Mouse (Mus musculus): Measurements from ENCODE around the gene Gprin3.

Gprin3 gene

DNA sequence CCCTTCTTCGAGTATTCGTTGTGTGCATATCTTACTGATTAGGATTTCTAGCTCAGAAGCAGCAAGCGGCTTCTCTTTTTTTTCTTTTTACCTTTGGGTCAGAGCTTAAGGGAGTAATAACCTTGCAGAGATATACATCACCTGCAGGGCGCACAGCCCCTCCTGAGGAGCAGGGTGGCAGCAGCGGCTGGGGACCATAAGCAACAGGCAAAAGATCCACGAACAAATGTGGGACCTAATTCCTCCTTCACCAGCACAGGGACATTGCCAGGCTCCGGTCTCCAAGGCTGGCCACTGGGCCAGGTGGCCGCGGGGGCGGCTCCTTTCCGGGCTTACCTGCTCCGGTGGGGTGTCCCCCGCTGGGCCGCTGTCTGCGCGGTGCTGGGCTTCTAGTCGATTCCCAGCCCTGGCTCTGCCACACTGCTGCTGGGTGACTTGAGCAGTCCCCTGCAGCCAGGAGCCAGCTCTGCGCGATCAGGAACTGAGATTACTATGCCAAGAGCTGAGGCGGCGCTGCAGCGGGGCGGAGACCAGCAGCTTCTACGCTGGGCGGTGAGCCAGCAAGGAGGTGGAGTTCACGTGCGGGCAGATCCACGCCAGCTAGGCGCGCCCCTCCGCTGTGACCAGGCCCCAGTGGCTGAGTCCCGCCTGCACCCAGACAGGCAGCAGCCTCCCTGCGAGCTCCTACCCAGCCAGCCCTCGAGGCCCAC, at the start of gene Gprin3:
Gene Gprin3 (minus strand): TSS at position 471 of the 710 bp plus-strand sequence.
- no peak for DNase-seq (ENCODE audit: low read depth)

DNA sequence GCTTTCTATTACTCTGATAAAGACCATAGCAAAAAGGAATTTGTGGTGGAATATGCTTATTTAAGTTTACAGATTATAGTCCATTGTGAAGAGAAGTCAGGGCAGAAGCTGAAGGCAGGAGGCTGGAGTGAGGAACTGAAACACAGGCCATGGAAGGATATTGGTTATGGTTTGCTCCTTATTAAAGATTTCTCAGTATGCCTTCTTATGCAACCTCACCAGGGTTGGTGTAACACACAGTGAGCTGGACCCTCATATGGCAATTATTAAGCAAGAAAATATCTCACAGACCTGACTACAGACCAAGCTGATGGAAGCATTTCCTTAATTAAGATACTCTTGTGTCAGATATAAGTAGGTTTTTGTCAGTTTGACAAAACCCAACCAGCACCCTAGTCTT, 32.8 kb upstream of the Gprin3 start:
- DNase-seq (ENCODE audit: low read depth) = no peak

DNA sequence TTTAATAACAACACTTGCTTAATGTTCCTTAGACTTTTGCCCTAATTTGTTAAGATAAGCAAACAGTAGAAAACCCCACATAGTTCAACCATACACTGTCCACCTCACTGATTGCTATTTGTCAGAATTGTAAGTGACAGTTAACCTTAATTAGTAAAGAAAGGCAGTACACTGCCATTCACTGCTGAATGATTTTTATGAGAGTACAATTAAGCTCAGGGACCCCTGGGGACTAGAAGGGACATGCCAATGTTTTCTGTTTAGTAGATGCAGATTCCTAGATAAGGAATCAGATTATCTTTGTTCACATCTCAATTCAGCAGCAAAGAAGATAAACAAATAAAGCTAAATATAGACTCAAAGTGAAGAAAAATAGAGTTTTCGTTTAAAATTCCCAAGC, 30.0 kb upstream of the Gprin3 start:
- no peak for DNase-seq (ENCODE audit: low read depth)

DNA sequence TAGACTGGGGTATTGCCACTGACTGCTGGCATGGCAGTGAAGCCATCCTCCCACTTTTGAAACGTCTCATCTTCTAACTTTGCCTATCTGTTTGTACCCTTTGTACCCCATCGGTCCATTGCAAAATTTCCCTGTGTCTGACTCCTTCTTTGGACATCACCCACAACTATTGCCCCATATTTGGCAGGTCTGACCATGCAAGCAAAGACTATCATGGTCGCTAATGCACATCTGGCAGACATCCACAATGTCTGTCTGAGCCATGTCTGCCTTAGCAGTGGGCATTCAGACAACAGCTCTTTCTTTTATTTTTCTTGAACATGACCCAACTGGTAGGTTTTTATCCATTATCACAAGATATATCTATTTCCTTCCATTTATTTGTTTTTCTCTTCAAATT, 25.3 kb upstream of the Gprin3 start:
- no peak for DNase-seq (ENCODE audit: low read depth)

DNA sequence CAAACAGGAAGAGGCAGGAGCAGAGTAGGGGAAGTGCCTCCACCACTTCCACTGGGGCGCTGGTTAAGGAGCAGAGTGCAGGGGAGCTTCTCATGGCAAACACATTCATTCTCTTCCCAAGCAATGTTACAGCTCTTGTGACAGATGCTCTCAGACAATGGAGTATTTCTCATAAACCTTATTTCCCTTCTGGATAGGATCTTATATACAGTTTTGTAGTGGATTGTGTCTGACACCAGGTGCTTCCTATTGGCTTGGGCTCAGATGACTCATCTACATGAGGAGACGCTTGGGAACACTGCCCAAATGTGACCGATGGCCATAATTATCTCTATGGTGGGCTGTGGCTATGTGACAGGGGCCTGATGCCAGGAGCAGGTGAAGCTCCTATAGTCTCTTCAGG, 19.0 kb upstream of the Gprin3 start:
- no peak for DNase-seq (ENCODE audit: low read depth)

DNA sequence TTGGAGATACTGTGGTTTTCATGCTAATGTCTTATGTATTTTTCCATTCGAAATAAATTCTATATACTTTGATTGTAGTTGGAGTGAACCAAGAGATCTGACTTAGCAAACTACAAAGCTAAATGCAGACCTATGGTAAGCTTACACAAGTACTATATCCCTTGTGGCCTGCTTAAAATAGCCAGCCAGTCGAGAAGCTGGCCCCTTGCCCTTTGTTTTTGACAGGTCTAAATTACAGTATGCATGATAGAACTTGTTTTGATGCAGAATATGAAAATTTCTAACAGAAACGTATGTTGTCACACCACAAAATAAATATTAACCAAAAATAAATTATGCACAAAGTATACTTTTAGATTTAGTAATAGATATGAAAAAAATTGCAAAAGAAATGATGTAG, 9.8 kb upstream of the Gprin3 start:
- DNase-seq (ENCODE audit: low read depth) = no peak

DNA sequence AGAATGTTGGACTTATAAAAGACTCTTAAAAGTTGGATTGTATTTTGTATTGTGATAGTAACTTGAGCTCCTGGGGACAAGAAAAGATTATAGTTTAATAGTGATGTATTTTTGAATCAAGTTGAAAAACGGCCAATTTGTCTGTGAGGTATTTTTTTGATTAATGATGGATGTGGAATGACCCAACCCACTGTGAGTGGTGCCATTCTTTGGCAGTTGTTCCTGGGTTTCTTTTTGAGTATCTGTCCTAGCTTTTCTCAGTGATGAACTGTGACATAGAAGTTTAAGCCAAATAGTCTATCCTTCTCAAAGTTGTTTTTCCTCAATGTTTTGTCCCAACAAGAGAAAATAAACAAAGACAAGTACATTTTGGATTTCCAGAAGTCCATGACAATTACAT, 7.0 kb upstream of the Gprin3 start:
- DNase-seq (ENCODE audit: low read depth) = no peak

DNA sequence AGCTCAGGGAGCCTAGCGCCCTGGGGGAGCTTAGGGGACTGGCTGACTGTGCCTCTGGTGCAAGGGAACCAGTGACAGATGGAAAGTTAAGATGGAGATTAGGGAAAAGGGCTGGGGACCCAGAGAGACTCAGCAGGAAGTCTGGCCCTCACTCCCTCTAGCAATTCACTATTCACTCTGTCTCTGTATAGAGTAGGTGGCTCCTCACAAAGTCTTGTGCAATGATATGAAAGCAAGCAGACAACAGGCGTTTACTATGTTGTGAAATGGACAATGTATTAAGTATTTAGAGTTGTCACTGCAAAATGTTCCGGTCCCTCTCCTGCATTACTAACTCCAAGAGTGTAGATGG, 416 bp upstream of the Gprin3 start:
- no peak for DNase-seq (ENCODE audit: low read depth)

DNA sequence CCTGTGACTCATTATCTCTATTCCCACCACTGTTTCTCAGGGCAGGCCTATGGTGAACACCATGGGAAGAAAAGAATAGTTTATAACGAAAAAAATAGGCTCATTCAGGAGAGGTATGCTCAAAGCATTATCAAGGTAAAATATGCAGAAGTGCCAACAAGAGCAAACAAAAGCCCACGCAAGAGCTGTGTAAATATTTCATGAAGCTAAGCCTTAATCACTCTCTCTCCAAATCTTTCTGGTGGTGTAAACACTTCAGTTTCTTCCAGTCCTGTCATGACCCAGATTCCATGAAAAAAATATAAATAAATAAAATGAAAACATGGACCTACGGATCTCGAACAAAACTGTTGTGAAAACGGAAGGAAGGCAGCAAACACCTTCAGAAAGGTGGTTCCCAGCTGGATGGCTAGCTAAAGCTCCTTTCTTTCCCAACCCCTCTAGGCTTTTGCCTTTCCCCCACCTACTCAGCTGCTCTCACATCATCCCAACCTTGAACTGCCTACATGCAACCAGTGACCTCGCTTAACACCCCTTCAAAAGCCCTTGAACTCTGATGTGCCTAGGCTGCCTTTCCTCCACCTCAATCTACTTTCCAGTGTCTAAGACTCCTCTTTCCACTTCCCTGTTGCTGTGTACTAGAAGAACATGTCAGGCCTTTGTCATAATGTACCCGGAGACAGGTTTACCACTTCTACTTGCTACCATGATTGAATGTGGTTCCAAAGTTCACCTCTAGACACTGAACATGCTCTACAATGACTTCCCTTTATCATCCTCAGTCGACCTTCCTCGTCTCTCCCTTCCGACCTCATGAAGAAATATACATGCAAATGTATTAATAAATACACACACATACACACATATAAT, 988 bp downstream of the Gprin3 start:
- DNase-seq (ENCODE audit: low read depth) = no peak

DNA sequence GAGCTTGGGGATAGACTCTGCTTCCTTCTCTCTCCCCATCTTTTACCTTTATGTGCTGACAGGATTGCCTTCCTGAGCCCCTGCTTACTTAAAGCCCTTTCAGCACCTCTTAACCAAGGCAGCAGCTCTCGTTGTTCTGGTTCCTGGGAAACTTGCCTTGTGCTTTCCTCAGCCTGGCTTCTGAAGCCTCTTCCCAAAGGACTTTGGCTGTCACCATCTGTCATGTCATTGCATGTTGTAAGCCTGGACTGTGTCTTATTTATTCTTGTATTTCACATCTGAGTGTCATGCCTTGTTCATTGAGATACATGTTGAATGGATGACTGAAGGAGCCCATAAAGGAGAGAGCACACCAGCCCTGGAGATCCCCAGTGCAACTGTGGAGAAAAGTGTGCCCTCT, 2.3 kb downstream of the Gprin3 start:
- no peak for DNase-seq (ENCODE audit: low read depth)

DNA sequence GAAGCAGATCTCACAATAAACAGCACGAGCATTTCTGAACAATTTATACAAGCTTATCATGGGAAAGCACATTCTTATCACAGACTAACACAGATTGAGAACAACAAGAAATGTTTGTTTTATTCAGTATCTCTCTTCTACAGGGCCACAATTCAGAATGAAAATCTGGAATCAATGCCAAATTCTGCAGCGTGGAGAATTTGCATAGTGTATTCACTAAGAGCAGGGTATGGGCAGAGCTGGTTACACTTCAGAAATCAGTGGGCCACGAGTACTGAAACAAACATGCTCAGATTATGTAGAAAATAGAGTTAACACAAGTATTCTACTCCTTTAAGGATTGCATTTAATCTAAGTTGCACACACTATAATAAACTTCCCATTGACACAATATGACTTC, 6.8 kb downstream of the Gprin3 start:
- DNase-seq (ENCODE audit: low read depth) = no peak

DNA sequence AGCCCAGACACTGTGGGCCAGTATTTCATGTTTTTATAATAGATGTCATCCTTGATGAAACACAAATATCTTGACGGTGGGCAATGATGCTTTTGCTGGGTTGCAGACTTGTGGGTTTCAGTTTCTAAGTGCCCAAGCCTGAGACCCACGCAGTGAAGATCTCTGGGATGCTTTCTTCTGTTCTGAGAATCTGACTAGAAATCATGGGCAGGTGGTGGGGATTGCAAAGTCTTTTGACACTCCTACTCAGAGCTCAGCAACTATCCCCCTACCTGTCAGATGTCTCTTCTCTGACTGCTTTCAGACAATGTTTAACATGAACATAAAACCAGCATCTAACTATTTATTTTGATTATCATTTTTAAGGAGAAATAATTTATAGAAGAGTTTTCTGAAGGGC, 7.4 kb downstream of the Gprin3 start:
- no peak for DNase-seq (ENCODE audit: low read depth)

DNA sequence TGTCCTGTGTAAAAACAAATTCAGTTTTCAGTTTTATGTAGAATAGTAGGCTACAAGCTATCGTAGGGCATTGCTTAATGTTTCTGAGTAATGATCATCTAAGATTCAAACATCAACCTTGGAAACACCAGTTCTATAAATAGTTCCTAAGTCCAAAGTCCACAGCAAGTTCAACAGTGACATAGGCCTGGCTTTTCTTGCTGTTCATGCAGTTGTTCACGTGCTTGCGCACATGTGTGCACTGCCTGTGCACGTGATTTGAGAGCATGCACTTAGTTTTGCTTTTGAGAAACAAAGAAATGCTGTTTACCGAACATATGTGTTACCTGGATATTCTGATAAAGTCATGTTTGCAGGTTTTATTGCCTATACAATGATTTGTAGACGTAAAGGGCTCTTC, 11.3 kb downstream of the Gprin3 start:
- no peak for DNase-seq (ENCODE audit: low read depth)

DNA sequence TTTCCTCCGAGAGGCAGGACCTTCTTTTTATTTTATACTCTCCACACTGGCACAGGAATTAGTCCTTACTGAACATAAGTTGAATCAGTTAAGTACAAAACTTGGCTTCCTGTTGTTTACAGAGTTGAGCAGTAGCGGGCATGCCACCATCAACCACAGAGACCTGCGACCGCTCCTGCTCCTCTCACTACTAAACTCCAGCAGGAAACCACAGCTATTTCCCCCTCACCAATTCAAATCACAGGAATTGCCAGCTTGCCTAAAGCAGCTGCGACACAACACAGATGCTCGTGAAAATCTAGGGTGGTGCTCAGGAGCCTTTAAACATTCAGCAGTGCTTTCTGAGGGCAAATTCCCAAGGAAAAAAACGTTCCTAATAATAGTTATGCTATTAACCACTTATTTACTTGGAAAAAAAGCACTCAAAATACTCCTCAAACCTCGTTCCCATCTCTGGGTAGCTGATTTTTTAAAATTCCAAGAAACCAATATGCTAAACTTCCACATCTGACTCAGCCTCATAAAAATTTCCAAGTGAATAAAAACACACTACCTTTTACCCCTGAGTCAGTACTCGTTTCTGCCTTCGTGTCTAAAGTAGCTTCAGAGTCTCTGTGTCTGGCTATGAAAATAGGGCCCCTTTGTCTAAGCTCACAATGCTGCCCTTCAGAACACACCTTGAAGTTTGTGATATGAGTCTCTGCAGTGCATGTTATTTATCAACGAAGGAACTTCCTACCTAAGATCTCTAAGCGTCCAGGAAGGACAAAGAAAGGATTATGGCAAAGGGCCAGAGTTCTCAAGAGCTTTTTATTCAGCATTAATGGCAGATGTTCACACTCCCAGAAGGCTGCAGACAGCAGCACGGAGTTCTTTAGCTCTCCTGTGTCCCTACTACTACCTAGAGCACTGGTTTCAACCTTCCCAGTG, 13.4 kb downstream of the Gprin3 start:
- peak; percentile 78 for DNase-seq (ENCODE audit: low read depth)

DNA sequence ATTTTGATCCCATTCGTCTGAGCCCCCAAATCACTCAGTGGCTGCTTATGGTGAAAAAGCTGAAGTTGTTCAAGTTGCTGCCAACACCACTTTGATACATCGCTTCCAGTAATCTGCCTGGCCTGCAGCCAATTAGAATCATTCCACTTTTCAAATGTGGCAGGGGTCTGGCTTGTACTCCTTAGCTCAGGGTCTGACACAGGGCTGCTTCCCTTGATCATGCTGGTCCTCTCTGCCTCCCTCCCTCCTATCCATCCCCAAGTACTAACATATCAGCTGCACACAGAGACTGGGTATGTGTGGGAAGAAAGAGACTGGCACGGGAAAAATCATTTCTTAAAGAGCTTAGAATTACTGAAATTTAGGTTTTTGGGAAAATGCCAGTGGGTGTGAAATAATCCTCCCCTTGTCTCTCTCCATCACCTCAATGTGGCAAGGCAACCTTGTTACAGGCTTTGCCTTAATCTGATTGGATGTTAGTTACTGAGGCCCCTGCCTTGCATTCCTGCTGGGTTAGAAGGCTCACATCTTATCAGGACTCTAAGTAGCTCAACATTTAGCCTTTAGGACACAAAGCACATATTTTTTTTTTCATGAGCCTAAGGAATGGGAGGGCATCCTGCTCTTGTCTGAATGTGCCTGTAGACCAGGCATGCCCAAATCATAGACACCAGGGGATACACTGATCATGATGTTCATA, 16.9 kb downstream of the Gprin3 start:
- DNase-seq (ENCODE audit: low read depth) = no peak

DNA sequence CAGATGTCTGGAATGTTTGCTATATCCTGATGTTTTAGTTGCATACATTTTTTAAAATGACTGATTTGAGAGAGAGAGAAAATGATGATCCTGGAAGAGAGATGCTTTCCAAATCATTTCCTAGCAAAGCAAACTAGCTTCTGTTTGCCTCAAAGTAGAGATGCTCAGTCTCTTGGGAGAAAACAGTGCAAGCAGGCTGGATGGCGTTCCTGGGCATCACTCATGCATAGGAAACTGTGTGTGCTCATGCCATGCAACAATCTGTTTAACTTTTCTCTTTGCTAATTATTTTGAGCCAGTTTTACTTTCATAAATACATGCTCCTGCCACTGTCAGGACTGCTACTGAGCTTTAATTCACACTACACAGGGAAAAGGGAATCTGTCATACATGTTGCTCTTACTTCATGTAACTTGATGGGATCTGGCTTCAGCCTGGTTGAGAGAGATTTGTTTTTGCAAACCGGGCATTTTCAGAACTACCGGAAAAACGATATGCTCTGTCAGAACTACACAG, 18.6 kb downstream of the Gprin3 start:
- DNase-seq (ENCODE audit: low read depth) = no peak

DNA sequence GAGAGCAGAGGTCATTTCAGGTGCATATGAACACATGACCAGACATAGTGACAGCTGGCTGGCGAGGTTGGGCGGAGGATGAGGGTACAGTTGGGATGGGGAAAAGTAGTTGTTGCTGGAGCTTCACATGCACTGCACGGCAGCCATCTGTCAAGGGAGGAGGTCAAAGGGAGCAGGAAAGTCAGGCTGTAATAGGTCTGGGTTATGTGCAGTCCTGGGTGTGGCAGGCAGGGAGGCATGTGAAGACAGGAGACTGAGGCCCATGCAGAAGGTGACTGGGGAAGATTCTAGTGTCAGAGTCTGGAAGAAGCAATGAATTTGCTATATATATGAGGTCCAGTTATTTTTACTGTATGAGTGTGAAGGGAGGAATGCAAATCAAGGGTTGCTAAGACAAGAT, 35.9 kb downstream of the Gprin3 start:
- DNase-seq (ENCODE audit: low read depth) = no peak

DNA sequence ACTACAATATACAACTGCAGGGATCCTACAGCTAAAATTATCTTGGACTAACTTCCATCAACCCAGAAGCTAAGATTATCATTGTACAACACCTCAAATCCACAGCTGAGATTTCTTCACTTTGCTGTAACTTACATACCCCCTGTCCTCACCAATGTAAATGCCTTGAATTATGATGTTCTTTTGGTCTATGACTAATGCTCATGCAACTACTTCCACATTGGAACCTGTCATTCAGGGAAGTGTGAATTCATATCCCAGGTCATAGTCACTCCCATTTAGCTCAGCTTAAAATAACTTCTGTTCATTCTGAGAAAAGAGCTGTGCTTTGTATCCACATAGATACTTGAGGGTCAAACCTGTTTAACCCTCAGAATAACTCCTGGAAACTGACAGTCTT, 60.8 kb downstream of the Gprin3 start:
- no peak for DNase-seq (ENCODE audit: low read depth)

DNA sequence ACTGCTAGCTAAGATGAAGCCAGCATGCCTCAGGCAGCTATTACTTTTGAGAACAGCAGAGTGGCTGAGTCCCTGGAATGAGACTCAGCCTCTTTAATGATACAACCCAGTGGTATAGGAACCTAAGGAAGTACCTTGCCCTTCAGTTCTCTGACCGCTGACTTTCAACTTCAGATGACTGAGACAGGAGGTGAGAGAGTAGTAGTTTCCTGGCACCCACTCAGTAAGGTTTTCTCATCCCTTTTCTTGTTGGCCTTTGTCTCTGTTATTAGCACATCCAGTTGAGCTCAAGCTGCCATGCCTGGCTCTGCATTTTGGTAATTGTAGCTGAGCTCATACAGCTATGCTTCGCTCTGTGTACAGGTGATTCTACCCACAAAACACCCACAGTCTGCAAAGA, 62.8 kb downstream of the Gprin3 start:
- no peak for DNase-seq (ENCODE audit: low read depth)

DNA sequence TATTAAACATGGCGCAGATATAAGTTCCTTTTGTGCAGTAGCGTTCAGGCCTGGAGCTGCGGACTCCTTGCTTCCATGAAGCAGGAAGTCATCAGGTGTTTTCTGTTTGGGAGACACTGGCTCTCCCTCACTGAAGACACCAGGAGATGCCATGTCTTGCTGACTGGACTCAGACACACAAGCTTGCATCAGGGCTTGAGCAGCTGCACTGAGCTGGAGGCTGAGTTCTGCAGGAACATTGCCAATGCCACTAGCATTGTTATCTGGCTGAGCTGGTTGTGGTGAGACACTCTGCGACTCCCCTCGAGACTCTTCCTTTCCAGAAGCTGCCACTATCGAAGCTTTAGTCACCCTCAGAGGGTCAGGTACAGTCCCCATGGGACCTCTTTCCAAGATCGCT, 71.2 kb downstream of the Gprin3 start:
- no peak for DNase-seq (ENCODE audit: low read depth)

DNA sequence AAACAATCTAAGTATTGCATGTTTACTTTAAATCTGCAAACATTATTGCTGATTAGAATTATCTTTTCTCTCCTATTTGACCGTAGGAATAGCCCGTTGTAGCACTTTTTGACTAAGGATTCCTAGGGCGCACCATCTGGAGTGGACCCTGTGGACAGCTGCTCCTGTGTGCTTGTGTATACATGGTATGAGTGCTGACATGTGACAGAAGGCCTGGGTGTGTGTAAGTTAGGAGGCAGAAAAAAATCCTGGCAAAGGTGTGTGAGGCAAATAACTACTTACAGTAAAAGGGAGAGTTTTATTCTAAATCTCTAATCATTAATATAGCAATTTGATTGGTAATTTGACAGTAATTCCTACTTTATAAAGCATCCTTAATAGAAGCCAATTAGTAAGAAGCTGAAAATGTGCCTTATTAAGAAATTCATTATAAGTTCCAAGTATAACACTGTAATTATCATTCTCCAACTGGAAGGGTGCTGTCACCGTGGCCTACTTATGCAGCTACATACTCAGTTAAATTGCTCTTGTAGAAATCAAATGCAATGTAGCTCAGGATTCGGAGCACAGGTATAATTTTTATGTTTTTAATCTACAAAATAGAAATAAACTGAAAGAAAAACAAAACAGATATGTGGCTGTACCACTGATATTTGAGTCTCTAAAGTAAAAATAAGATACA, 74.8 kb downstream of the Gprin3 start:
- no peak for DNase-seq (ENCODE audit: low read depth)
